Mouse (Mus musculus) liver, postnatal 0 days (tissue): Measurements from ENCODE around the gene Misp.

Source experiments
- CTCF ChIP-seq: sonication (generic); IDR thresholded peaks from 2 replicates; pipeline ENCODE4 v1.5.1; 2016; ENCODE audit warnings: antibody characterized with exemption, low read depth
- EP300 ChIP-seq: IDR thresholded peaks from 2 replicates; pipeline ENCODE4 v1.6.1; 2016; ENCODE audit warnings: antibody characterized with exemption, low read depth, mild to moderate bottlenecking

DNA sequence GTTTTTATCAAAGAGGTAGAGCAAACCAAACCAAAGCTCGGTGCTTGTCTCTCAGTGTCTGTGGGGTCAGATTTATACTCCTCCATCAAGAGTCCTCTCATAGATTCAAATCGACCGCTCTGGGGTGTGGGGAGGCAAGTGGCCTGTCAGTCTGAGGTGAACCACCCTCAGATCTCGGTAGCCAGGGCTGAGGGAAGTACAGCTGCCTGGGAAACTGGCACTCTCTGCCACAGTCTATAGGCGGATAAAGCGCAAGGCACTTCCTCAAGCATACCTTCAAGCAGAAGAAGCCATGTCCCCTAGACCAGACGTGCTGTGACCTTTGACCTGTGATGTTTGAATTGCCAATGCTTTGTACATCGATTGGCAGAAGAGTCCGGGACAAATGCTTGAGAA, 12.0 kb downstream of the Misp start:
- TF ChIP-seq CTCF (no peak), EP300 (no peak)
